Mouse (Mus musculus) limb, embryonic 12.5 days (tissue): ENCODE data around the gene Scg5. TPM values are rescaled to one million over a fixed set of nuclear protein-coding genes. Genes with fewer than 3 reads are reported as not detected.

Experiments used
- ATAC-seq: fragments of 200-750 bp; cut with Nextera tagmentation; 2 replicates; pipeline ENCODE4 v1.8.0; 2017; ENCODE audit warnings: low read depth, moderate TSS enrichment; ENCODE audit not compliant: insufficient number of reproducible peaks, insufficient read depth, low FRiP score, low TSS enrichment
- H3K27ac ChIP-seq: fragments of 300-500 bp; sonication (generic); 2 replicates; pipeline ENCODE4 v1.5.1; 2016; ENCODE audit warnings: mild to moderate bottlenecking, moderate library complexity
- H3K27me3 ChIP-seq: fragments of 300-500 bp; sonication (generic); 2 replicates; pipeline ENCODE4 v1.6.1; 2016; ENCODE audit warnings: mild to moderate bottlenecking, moderate library complexity
- H3K36me3 ChIP-seq: fragments of 300-500 bp; sonication (generic); 2 replicates; pipeline ENCODE4 v1.6.1; 2016; ENCODE audit warnings: mild to moderate bottlenecking, moderate library complexity
- H3K4me1 ChIP-seq: fragments of 300-500 bp; sonication (generic); replicated peaks from 2 replicates; pipeline ENCODE4 v1.6.1; 2016
- H3K4me2 ChIP-seq: fragments of 300-500 bp; sonication (generic); 2 replicates; pipeline ENCODE4 v1.6.1; 2016; ENCODE audit warnings: mild to moderate bottlenecking, moderate library complexity
- H3K4me3 ChIP-seq: fragments of 300-500 bp; sonication (generic); replicated peaks from 2 replicates; pipeline ENCODE4 v1.5.1; 2016; ENCODE audit warnings: mild to moderate bottlenecking
- H3K9ac ChIP-seq: fragments of 300-500 bp; sonication (generic); replicated peaks from 2 replicates; pipeline ENCODE4 v1.6.1; 2016; ENCODE audit warnings: mild to moderate bottlenecking, moderate library complexity
- H3K9me3 ChIP-seq: fragments of 300-500 bp; sonication (generic); 2 replicates; pipeline ENCODE4 v1.6.1; 2016; ENCODE audit warnings: mild to moderate bottlenecking, moderate library complexity
- whole genome bisulfite sequencing: fragments of 180-500 bp; shearing (Covaris S2); methylation state at CpG from one replicate; pipeline ENCODE4 v1.1.7; 2016; 5-methylcytosine and 5-hydroxymethylcytosine counted together
- polyA plus RNA-seq: library from polyadenylated mRNA; unstranded; fragments of >200 nt; fragmentation: Nextera tagmentation; extraction: Ambion mirVana; gene quantifications from 2 replicates; pipeline ENCODE4 v1.2.1, GENCODE M21; 2016

Gene Scg5
- polyA plus RNA-seq, 1 experiment from 2014 or later, result 1.6 TPM

DNA sequence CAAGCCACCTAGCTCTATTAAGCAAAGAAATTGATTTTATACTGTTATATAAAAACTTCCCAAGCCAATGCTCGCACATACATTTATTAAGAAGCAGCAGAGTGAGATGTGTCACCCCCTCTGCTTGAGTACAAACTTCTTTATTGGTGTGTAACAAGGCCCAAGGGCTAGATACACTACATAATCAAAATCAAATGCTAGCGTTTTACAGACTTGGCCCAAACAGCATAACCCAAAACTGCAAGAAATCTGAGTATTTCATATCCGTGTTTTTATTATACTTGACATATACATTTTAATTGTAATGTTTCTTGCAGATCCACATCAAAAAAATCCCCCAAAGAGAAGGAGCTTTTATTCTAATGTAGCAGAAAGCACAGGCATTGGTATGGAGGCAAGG, 52.6 kb downstream of the Scg5 start:
- 65% methylated on average over 3 of the region's 3 CpGs for WGBS
- H3K27me3 ChIP-seq, result no peaks in the 10 kb centered on the region
- H3K4me3 ChIP-seq, result no peak overlapping the region
- H3K4me1 ChIP-seq, result no peaks in the 10 kb centered on the region
- no peak overlapping the region for H3K27ac ChIP-seq
- no peaks in the 10 kb centered on the region for H3K36me3 ChIP-seq
- no peaks in the 10 kb centered on the region for H3K9me3 ChIP-seq
- no peak overlapping the region for H3K9ac ChIP-seq
- no peak overlapping the region for H3K4me2 ChIP-seq
- no peak for ATAC-seq

DNA sequence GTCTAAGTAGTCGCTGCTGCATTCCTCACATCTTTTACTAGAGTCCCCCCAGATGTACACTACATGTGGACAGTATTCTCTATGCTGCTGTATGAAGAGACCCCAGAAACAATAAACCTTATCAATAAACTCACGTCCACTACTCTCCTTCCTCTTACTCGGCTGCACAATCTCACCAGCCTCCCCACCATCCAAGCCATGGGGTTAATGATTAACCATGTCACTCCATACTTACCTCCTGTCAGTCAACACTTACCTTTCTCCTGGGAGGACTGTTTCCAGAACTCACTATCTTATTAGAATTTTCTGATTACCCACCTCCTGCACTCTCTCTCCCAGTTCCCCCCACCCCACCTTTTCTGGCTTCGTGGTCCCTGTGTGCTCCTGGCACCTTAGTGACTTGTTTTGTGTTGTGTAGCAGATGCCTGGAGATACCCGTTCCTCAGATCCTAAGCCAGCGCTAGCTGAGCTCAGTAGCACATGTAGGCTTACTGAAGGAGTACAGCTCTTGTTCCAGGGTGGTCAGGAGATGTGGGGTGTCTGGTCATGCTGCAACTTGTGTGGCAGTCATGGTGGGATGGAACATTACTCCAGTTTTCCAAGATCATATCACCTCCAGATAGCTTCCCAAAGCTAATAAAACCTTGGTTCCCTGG, 54.6 kb downstream of the Scg5 start:
- H3K27ac ChIP-seq, result no peak overlapping the region
- no peak overlapping the region for H3K4me3 ChIP-seq
- H3K9ac ChIP-seq, result no peak overlapping the region
- H3K27me3 ChIP-seq, result no peaks in the 10 kb centered on the region
- no peak for ATAC-seq
- H3K4me2 ChIP-seq, result no peak overlapping the region
- H3K4me1 ChIP-seq, result no peaks in the 10 kb centered on the region
- WGBS, result 80% methylated on average over 6 of the region's 6 CpGs
- no peaks in the 10 kb centered on the region for H3K9me3 ChIP-seq
- H3K36me3 ChIP-seq, result no peaks in the 10 kb centered on the region

- no peaks in the 10 kb centered on the region for H3K36me3 ChIP-seq
- H3K9me3 ChIP-seq, result no peaks in the 10 kb centered on the region
- H3K27me3 ChIP-seq, result no peaks in the 10 kb centered on the region
- H3K9ac ChIP-seq, result no peak overlapping the region
- H3K4me3 ChIP-seq, result no peak overlapping the region
- H3K4me2 ChIP-seq, result no peak overlapping the region
- ATAC-seq, result no peak
- no peak overlapping the region for H3K27ac ChIP-seq
- no peaks in the 10 kb centered on the region for H3K4me1 ChIP-seq
- WGBS, result 86% methylated on average over 8 of the region's 8 CpGs
Measured at GRCm38 (mm10) chr2:113768541-113769303, 60.2 kb downstream of the Scg5 start.

- no peaks in the 10 kb centered on the region for H3K9me3 ChIP-seq
- H3K27ac ChIP-seq, result no peak overlapping the region
- H3K36me3 ChIP-seq, result no peaks in the 10 kb centered on the region
- no peak for ATAC-seq
- H3K4me3 ChIP-seq, result no peak overlapping the region
- no peak overlapping the region for H3K9ac ChIP-seq
- H3K27me3 ChIP-seq, result peaks cover under 1% of the 10 kb centered on the region; the same call in 1 of the 2 replicates
- no peak overlapping the region for H3K4me2 ChIP-seq
- no peaks in the 10 kb centered on the region for H3K4me1 ChIP-seq
- WGBS, result 52% methylated on average over 1 of the region's 1 CpGs
Measured at GRCm38 (mm10) chr2:113765885-113766284, 63.0 kb downstream of the Scg5 start.

DNA sequence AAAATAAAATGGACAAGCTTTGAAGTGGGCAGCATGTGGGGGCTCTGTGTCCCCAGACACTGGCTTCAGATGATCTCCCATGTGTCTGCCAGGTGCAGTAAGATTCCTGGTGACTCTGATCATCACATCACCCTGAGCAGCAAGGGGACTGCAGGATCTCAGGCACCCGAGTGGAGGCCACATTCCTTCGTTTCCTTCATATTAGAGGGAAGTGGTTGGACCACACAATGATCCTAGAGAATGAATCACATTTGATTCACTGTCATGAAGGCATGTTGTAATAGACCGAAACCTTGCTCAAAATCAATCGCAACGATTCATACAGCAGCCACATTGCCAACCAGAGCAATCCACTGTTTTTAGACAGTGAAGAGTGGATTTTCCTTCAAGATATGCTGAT, 64.0 kb downstream of the Scg5 start:
- no peak overlapping the region for H3K9ac ChIP-seq
- 81% methylated on average over 5 of the region's 5 CpGs for WGBS
- no peak for ATAC-seq

DNA sequence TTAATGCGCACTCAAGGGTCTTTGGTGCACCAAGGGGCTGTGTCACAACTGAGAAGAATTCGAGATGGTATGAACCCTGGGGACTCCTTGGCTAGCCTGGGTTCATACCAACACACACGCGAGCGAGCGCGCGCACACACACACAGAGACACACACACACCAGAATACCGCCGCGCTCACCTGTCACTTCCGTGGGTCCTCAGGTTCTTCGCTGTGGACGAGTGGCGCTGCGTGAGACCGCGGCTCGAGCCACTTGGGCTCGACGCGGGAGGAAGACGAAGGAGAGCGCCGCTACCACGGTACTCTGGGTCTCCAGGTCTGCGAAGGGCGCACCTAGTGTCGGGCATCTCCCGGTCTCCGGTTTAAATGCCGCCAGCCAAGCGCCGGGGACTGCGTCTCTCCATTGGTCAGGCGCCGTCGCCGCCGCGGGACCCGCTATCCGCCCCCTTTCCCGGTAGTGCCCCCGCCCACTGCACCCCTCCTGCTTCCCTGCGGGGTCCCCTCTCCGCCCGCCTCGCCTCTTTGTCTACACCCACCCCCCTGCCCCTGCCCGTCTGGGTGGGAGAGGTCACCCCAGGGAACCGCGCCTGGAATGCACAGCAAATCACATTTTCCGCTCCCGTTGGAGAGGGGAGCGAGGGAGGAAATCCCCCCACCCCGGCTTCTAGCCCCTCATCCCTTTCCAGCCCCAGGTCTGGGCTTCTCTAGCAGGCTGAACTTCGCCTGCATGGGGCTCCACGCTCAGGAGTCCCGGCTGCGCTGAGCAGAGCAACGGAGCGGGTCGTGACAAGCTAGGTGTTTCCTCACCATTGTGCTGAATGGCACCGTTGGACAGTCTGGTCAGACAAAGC, 70.4 kb downstream of the Scg5 start, which contains the start of gene Grem1:
TSS of gene Grem1 (minus strand) at position 336 of the 851 bp plus-strand sequence.
- H3K27ac ChIP-seq, result 0 out of 2 replicates have a peak within 1 kb of the TSS, but pooled peaks have one; percentile 17
- H3K27me3 ChIP-seq, result peaks cover 58% of the 10 kb centered on the region

More for the DNA sequence above, 64.0 kb downstream of the Scg5 start:
- no peaks in the 10 kb centered on the region for H3K4me1 ChIP-seq
- H3K36me3 ChIP-seq, result no peaks in the 10 kb centered on the region
- no peaks in the 10 kb centered on the region for H3K9me3 ChIP-seq
- H3K4me2 ChIP-seq, result no peak overlapping the region
- peaks cover 9% of the 10 kb centered on the region for H3K27me3 ChIP-seq
- no peak overlapping the region for H3K4me3 ChIP-seq
- H3K27ac ChIP-seq, result no peak overlapping the region

DNA sequence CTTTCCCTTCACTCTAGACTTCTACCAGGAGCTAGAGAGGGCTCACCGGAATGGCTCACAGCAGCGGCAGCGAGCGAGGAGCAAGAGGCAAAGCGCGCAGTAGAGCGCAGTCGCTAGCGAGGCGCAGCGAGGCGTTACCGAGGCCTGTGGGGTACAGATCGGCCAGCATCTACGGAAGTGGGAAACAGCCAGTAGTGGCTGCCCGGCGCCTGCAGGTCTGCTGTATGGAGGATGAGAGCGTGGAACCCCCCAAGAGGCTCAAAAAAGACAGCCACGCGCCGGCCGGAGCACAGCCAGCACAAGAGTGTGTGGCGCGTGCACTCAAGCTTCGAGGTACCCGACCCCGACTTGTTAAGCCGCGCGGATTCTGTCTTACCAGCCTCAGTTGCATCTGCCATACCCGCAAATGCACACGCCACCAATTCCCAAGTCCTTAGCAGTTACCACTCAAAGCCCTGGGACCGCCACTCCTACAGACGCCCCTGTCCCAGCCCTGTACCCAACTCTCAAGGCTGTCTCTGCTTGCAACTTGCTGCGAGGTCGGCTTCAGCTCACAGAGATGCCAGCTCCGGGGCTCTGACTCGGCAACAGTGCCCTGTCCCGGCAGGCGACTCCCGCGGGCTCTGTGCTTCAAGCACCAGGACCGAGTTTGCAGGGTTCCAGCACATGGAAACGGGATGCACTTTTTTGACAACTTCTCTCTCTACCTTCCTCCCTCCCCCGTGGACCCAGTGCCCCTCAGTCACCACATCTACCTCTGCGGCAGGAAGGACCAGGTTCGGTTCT, 71.2 kb downstream of the Scg5 start:
- peaks cover 21% of the 10 kb centered on the region; the same call in 1 of the 2 replicates for H3K4me1 ChIP-seq
- H3K27me3 ChIP-seq, result peaks cover 58% of the 10 kb centered on the region
- H3K9me3 ChIP-seq, result no peaks in the 10 kb centered on the region
- ATAC-seq, result peak; percentile 30
- H3K27ac ChIP-seq, result 0 out of 2 replicates have a peak overlapping the region, but pooled peaks have one; percentile 17
- under 1% methylated on average over 47 of the region's 47 CpGs for WGBS
- H3K36me3 ChIP-seq, result no peaks in the 10 kb centered on the region
- H3K4me2 ChIP-seq, result peak overlapping the region; percentile 97
- peak overlapping the region; percentile 60 for H3K9ac ChIP-seq
- H3K4me3 ChIP-seq, result peak overlapping the region; percentile 59

More for the DNA sequence above, 70.4 kb downstream of the Scg5 start, which contains the start of gene Grem1:
- peak within 1 kb of the TSS; percentile 59 for H3K4me3 ChIP-seq
- H3K4me1 ChIP-seq, result peaks cover 21% of the 10 kb centered on the region; the same call in 1 of the 2 replicates
- peak within 1 kb of the TSS; percentile 60 for H3K9ac ChIP-seq
- H3K9me3 ChIP-seq, result no peaks in the 10 kb centered on the region
- WGBS, result under 1% methylated on average over 64 of the region's 64 CpGs
- peak; percentile 70 for ATAC-seq
- H3K36me3 ChIP-seq, result no peaks in the 10 kb centered on the region
- peak within 1 kb of the TSS; percentile 97 for H3K4me2 ChIP-seq

DNA sequence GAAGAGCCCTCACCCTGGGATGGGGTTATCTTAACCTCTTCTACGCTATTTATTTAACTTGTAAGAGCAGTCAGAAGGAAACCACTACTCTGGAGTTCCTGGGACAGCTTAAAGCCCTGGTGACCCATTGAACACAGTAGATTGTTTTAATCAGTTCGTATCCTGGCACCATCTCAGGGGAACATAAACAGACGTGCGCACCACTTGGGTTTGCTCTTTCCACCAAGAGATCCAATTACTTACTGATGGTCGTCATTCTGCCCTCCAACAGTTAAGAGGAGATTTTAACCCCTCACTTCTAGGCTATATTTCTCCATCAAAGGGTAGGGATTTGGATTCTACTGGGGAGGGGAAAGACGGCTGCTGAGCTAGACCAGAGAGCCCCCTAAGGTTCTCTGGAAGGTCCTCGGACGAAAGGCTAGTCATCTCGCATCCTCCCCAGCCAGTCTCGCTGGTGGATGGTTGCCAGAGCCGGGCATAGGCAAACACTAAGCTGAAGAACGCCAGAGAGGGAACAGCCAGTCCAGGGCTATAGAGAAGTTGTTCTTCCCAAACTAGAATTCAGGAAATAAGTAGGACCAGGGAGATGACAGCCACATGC, 71.9 kb downstream of the Scg5 start:
- H3K9ac ChIP-seq, result peak overlapping the region; percentile 60
- peaks cover 58% of the 10 kb centered on the region for H3K27me3 ChIP-seq
- H3K9me3 ChIP-seq, result no peaks in the 10 kb centered on the region
- peak overlapping the region; percentile 59 for H3K4me3 ChIP-seq
- no peak for ATAC-seq
- H3K4me1 ChIP-seq, result peaks cover 21% of the 10 kb centered on the region; the same call in 1 of the 2 replicates
- peak overlapping the region; percentile 97 for H3K4me2 ChIP-seq
- H3K36me3 ChIP-seq, result no peaks in the 10 kb centered on the region
- H3K27ac ChIP-seq, result 0 out of 2 replicates have a peak overlapping the region, but pooled peaks have one; percentile 17
- WGBS, result 2% methylated on average over 12 of the region's 12 CpGs

DNA sequence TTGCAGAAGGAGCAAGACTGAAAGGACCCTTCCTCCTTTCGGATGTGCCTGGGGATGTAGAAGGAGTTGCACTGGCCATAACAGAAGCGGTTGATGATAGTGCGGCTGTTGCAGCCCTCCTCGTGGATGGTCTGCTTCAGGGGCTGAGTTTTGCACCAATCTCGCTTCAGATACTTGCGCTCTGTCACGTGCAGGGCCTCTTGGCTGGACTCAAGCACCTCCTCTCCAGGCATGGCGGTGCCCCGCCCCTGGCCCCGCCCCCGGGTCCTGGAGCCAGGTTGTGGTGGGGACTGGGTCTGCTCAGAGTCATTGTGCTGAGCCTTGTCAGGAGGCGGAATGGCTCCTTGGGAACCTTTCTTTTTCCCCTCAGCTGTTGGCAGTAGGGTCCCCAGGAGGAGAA, 79.2 kb downstream of the Scg5 start:
- peaks cover 7% of the 10 kb centered on the region; the same call in 1 of the 2 replicates for H3K36me3 ChIP-seq
- no peak overlapping the region for H3K4me2 ChIP-seq
- 71% methylated on average over 12 of the region's 12 CpGs for WGBS
- peaks cover 10% of the 10 kb centered on the region; the same call in 1 of the 2 replicates for H3K27me3 ChIP-seq
- H3K27ac ChIP-seq, result no peak overlapping the region
- H3K9me3 ChIP-seq, result no peaks in the 10 kb centered on the region
- no peak overlapping the region for H3K4me3 ChIP-seq
- H3K9ac ChIP-seq, result no peak overlapping the region
- ATAC-seq, result no peak
- no peaks in the 10 kb centered on the region for H3K4me1 ChIP-seq

DNA sequence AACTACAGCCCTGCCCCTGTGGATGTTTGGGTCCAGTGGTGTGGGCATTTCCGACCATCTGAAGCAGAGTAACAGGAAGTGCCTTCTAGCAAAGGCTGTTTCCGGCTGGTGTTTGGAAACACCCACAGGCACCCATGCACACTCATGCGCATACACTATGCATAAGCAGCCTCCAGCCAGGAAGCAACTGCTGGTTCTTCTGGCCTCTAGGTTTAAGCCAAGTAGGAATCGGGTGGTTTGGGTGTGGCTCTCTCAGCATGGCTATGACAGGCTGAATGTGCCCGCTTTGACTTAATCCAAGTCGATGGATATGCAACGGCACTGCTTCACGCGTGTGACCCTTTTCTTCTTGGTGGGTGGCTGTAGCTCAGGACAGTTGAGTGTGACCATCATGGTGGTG, 79.6 kb downstream of the Scg5 start:
- Histone ChIP-seq H3K4me2 (no peak overlapping the region), H3K27ac (no peak overlapping the region), H3K27me3 (peaks cover 8% of the 10 kb centered on the region; the same call in 1 of the 2 replicates), H3K36me3 (peaks cover 7% of the 10 kb centered on the region; the same call in 1 of the 2 replicates), H3K9ac (no peak overlapping the region), H3K4me3 (no peak overlapping the region), H3K4me1 (no peaks in the 10 kb centered on the region), H3K9me3 (no peaks in the 10 kb centered on the region)
- 92% methylated on average over 9 of the region's 9 CpGs for WGBS
- ATAC-seq, result no peak
